Mouse (Mus musculus) gastrocnemius, adult 2 months (tissue): ENCODE results near the gene Dck. TPM values are rescaled to one million over a fixed set of nuclear protein-coding genes. Genes with fewer than 3 reads are reported as not detected.

ENCODE experiments used
- DNase-seq: peaks from one replicate; pipeline ENCODE4 v3.0.0; 2022
- H3K27ac ChIP-seq: fragments of 200-600 bp; 2 replicates; pipeline ENCODE4 v1.8.1; 2022; ENCODE audit warnings: mild to moderate bottlenecking
- H3K4me3 ChIP-seq: fragments of 200-600 bp; 2 replicates; pipeline ENCODE4 v1.8.1; 2022; ENCODE audit warnings: mild to moderate bottlenecking, moderate library complexity
- CTCF ChIP-seq: fragments of 200-600 bp; IDR thresholded peaks from 2 replicates; pipeline ENCODE4 v1.8.1; 2022; ENCODE audit warnings: antibody characterized with exemption, mild to moderate bottlenecking, moderate library complexity
- intact Hi-C: fragments of 180-260 bp; cut with DNase I; formaldehyde crosslinking; loops from one replicate; pipeline ENCODE4 v1.15.1; 2025
- total RNA-seq, 2 experiments: library from RNA; stranded (reverse); gene quantifications; 2 replicates each; pipeline ENCODE4 v1.2.3; 2021

Gene Dck
- total RNA-seq, 2 experiments from 2014 or later: 1.0 to 1.4 TPM

GRCm38 (mm10) chr5:88762611-88763010, 2.2 kb upstream of the Dck start:
- no peak overlapping the region for H3K27ac ChIP-seq
- H3K4me3 ChIP-seq: no peak overlapping the region
- peak; percentile 7; the same call in 1 of the 2 replicates for TF ChIP-seq CTCF
- no peak for DNase-seq
- intact Hi-C loops: loop anchor here (2.0 to 10.0 kb wide), 2 partner anchors 40 to 198 kb away; partner anchors contain the start of gene Rufy3

- Histone ChIP-seq H3K4me3 (peak overlapping the region; percentile 93), H3K27ac (peak overlapping the region; percentile 88)
- no peak for TF ChIP-seq CTCF
- DNase-seq: no peak
- intact Hi-C loops: loop anchor here (2.0 to 10.0 kb wide), 2 partner anchors 76 to 200 kb away; partner anchors contain the start of gene Rufy3
Measured at GRCm38 (mm10) chr5:88764430-88764986, 288 bp upstream of the Dck start.

GRCm38 (mm10) chr5:88765587-88765986, 791 bp downstream of the Dck start:
- DNase-seq: no peak
- Histone ChIP-seq H3K27ac (peak overlapping the region; percentile 88), H3K4me3 (peak overlapping the region; percentile 93)
- intact Hi-C loops: loop anchor here (2.0 to 10.0 kb wide), 2 partner anchors 77 to 201 kb away; partner anchors contain the start of gene Rufy3
- no peak for TF ChIP-seq CTCF

GRCm38 (mm10) chr5:88766121-88766520, 1.3 kb downstream of the Dck start:
- DNase-seq: no peak
- TF ChIP-seq CTCF: no peak
- intact Hi-C loops: loop anchor here (10.0 kb wide), 1 partner anchor 201 kb away; the partner anchor contains the start of gene Rufy3
- no peak overlapping the region for H3K27ac ChIP-seq
- no peak overlapping the region for H3K4me3 ChIP-seq

- DNase-seq: no peak
- intact Hi-C loops: loop anchor here (10.0 kb wide), 1 partner anchor 202 kb away; the partner anchor contains the start of gene Rufy3
- no peak for TF ChIP-seq CTCF
- H3K27ac ChIP-seq: no peak overlapping the region
- H3K4me3 ChIP-seq: no peak overlapping the region
Measured at GRCm38 (mm10) chr5:88766863-88767262, 2.1 kb downstream of the Dck start.

- H3K27ac ChIP-seq: no peak overlapping the region
- intact Hi-C loops: loop anchor here (10.0 kb wide), 1 partner anchor 203 kb away; the partner anchor contains the start of gene Rufy3
Measured at GRCm38 (mm10) chr5:88768201-88768600, 3.4 kb downstream of the Dck start.

GRCm38 (mm10) chr5:88782072-88782765, 17.4 kb downstream of the Dck start:
- intact Hi-C loops: no loop called here
- TF ChIP-seq CTCF: no peak
- no peak overlapping the region for H3K27ac ChIP-seq
- H3K4me3 ChIP-seq: no peak overlapping the region
- DNase-seq: no peak

More at GRCm38 (mm10) chr5:88768201-88768600, 3.4 kb downstream of the Dck start:
- TF ChIP-seq CTCF: no peak
- no peak for DNase-seq
- H3K4me3 ChIP-seq: no peak overlapping the region

- TF ChIP-seq CTCF: no peak
- no peak for DNase-seq
- no peak overlapping the region for H3K27ac ChIP-seq
- no peak overlapping the region for H3K4me3 ChIP-seq
- intact Hi-C loops: no loop called here
Measured at GRCm38 (mm10) chr5:88785059-88785458, 20.3 kb downstream of the Dck start.

- intact Hi-C loops: loop anchor here (5.0 kb wide), 1 partner anchor 592 kb away; no protein-coding TSS in a partner anchor
- Histone ChIP-seq H3K4me3 (peak overlapping the region; percentile 50), H3K27ac (no peak overlapping the region)
- DNase-seq: no peak
- TF ChIP-seq CTCF: no peak
Measured at GRCm38 (mm10) chr5:88790675-88791074, 25.9 kb downstream of the Dck start.

GRCm38 (mm10) chr5:88791256-88792245, 26.8 kb downstream of the Dck start:
- Histone ChIP-seq H3K27ac (no peak overlapping the region), H3K4me3 (no peak overlapping the region)
- intact Hi-C loops: loop anchor here (5.0 kb wide), 1 partner anchor 591 kb away; no protein-coding TSS in a partner anchor
- DNase-seq: peak; percentile 29
- peak; percentile 66 for TF ChIP-seq CTCF

GRCm38 (mm10) chr5:88793676-88794075, 28.9 kb downstream of the Dck start:
- no peak overlapping the region for H3K4me3 ChIP-seq
- H3K27ac ChIP-seq: no peak overlapping the region
- TF ChIP-seq CTCF: no peak
- no peak for DNase-seq
- intact Hi-C loops: loop anchor here (5.0 kb wide), 1 partner anchor 589 kb away; no protein-coding TSS in a partner anchor

- no peak for DNase-seq
- Histone ChIP-seq H3K4me3 (no peak overlapping the region), H3K27ac (no peak overlapping the region)
- TF ChIP-seq CTCF: no peak
- intact Hi-C loops: no loop called here
Measured at GRCm38 (mm10) chr5:88795910-88796584, 31.3 kb downstream of the Dck start.
